Mouse (Mus musculus) urinary bladder, postnatal 36 days (tissue): Measurements from ENCODE around the gene Akr1cl.
"Not testable (repeated sequence)": the region's sequence is repeated elsewhere in the genome, so short reads cannot be mapped to it uniquely, and the experiment has no call there.

Experiments
- DNase-seq, 2 experiments: peaks; one replicate each; pipeline ENCODE4 v3.0.0; 2022; ENCODE audit warnings: low spot score in 2 of 2, mixed read lengths in 1 of 2

Akr1cl gene

DNA sequence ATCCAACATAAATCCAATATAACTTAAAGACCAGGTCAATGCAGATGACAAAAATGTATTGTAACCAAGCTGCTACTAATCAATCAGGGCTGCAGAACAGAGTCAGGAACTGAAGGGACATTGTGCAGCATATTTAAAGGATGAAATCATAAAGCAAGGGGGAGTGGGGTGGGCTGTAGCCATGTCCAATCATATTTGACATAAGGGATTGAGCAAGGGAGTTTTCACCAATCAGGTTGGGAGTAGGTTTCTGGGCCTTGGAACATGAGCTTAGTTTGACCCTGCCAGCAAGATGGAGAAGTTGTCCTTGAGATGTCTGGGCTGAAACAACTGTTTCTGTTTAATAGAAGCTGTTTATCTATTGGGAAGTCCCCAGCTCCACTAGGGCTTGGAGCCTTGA, at the start of gene Akr1cl:
Gene Akr1cl (minus strand): TSS at position 119 of the 400 bp plus-strand sequence.
- DNase-seq = no peak

DNA sequence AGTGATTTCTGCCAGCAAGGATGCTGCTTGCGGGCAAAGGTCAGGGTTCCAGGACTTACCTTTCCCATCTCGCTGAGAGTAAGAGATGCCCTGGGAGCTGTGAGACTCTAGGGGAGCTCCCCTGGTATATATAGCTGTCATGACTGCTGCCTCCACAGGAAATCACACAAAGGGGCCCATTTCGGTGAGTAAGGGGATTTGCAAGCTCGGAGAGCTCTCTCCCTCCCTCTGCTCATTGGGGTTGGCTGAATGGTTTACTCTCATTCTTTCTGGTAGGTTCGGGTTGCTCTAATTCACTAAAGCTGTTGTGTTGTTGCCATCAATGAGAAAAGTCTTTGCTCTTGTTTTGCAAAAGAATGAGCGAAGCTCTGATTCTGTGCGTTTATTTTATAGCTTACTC, 49.6 kb upstream of the Akr1cl start, which contains the start of gene Crygb:
Gene Crygb (minus strand): TSS at position 101 of the 400 bp plus-strand sequence.
- no peak for DNase-seq

DNA sequence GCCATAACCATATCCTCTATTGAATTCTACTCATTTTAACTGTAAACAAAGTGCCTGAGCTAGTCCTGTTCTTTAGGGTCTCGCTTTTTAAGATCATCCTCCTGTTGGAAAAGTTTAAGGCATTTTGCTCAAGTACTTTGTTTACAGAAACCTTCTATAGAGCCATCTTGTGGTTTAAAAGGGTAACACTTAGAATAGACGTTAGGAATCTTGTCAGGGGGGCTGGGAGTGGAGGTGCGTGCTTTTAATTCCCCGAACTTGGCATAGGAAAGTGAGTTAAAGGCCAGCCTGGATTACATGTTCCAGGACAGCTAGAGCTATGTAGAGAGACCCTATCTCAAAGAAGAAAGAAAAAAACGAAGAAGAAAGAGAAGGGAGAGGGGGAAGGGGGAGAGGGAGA, 43.0 kb upstream of the Akr1cl start:
- no peak for DNase-seq

DNA sequence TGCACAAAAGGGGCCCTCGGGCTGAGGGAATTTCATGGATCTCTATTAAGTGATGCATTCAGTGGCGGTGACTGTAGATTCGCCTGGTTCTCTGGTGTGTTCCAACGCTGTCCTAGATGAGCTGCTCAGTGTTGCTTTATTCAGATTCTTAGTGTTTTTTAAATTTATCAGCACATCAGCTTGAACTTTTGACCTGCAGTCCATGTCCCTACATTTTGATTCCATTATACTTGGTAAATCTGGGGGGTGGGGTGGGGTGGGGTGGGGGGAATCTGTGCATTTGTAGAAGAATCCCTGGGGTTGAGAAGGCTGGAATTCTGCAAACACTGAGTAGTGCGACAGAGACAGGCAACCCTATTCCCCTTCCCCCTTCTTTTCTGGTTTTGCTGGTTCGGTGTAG, 41.0 kb upstream of the Akr1cl start, which contains the start of gene Crygc:
Gene Crygc (minus strand): TSS at position 101 of the 400 bp plus-strand sequence.
- no peak for DNase-seq

DNA sequence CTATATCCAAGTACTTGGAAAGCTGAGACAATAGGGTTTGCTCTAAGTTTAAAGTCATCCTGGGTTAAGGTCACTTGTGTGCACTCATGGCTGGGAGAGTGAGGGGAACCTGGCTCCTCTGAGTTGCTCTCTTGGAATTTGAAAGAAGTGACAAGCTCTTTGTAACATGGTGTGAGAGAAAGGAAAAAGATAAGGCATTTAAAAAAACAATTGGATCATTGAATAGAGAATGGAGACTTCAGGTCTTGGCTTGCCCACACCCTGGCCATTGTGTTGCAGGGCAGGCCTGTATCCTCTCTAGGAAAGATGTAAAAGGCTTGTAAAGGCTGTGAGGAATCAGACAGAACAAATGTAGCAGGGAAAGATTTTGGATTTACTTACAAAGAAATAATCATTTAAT, 35.3 kb upstream of the Akr1cl start:
- no peak for DNase-seq

DNA sequence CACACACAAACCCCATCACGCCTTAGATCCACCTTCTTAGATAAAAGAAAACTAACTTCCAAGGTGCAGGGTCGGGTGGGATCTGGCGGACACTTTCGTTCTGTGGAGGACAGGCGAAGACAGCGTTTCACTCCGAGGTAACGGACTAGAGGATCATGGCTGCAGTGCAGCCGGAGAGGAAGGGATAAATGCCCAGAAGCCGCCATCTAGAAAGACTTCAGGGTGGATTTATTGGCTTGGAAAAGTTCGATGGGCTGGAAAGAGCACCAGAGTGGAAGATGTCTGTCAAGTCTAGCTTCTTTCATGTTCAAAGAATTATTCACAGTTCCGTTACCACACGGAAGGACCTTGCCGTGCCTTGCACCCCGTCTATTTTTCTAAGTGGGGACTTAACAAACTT, 31.6 kb upstream of the Akr1cl start:
- no peak for DNase-seq

DNA sequence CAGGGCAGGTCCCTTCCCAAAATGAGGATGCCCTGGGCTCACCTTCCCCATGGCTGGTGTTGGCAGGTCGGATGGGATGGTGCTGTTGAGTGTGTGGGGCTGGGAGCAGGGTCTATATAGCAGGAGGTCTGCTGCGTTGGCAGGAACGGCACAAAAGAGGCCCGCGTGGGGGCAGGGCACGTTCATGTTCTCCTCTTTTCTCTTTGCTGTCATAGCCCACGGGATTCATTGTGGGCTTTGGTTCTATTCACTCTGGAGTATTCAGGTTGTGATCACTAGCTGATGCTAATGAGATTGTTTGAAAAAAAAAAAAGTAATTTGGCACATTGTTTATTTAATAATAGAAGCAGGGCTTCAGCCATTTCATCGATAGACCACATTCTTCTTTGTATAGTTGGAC, 30.8 kb upstream of the Akr1cl start, which contains the start of gene Crygd:
Gene Crygd (minus strand): TSS at position 101 of the 400 bp plus-strand sequence.
- DNase-seq = no peak

DNA sequence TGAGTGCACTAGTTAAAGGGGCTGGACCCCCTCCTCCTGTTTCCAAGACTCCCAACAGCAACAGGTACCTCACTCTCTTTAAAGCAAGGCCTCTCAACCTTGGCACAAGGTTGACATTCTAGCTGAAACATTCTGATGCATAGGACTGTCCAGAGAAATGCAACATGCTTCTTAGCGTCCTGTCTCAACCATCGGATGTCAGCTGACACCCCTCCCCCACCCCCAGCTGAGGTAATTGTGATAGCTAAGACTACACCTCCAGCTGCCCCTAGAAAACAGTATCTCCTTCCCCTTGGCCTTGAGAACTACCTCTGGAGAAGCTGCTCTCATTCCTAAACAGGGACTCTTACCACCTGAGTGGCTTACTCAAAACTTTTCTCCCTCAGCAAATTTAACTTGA, 19.6 kb upstream of the Akr1cl start:
- DNase-seq = no peak

DNA sequence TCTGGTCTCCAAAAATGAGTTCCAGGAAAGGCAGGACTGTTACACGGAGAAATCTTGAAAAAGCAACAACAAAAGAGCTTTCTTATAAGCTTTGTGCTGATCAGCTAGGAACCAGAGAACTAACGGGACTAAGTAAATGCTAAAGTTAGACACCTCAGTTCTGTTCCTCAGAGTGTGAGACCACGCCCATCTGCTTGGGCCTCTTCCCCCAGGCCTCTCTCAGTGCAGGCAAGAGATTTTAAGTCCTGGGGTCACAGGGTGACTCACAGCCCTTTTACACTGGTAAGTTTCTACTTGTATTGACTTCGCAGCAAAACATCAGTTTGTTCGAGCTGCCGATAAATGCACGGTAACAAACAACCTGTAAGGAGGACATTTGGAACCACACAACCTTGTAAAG, 19.1 kb upstream of the Akr1cl start:
- no peak for DNase-seq

DNA sequence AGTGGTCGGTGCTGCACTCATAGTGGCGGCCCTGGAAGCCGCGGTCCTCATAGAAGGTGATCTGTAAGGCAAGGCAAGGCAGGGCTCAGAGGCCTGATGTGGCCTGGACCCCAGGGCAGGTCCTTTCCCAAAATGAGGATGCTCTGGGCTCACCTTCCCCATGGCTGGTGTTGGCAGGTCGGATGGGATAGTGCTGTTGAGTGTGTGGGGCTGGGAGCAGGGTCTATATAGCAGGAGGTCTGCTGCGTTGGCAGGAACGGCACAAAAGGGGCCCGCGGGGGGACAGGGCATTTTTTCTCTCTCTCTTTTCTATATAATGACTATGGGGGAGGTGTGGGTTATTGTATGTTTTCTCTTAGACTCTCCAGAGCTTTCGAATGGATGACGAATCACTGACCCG, 18.4 kb upstream of the Akr1cl start, which contains the start of gene Cryge:
Gene Cryge (minus strand): TSS at position 198 of the 400 bp plus-strand sequence.
- DNase-seq = not testable (repeated sequence)

DNA sequence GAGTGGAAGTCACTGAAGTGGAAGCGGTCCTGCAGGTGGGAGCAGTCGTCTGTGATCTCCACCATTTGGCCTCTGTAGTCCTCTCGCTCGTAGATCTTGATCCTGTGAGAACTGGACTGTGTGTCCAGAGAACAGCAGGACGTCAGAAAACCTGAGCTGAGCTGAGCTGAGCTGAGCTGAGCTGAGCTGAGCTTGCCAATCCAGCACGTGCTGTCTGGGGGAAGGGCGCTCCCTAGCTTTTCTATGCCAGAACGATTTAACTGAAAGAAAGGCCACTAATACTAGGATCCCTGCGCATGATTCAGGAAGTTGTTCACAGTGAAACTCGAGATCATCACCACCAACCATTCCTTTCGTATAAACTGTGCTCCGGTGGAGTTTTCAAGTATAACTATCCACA, 16.2 kb upstream of the Akr1cl start:
- DNase-seq = peak in 1 of 2 experiments; percentile 42

DNA sequence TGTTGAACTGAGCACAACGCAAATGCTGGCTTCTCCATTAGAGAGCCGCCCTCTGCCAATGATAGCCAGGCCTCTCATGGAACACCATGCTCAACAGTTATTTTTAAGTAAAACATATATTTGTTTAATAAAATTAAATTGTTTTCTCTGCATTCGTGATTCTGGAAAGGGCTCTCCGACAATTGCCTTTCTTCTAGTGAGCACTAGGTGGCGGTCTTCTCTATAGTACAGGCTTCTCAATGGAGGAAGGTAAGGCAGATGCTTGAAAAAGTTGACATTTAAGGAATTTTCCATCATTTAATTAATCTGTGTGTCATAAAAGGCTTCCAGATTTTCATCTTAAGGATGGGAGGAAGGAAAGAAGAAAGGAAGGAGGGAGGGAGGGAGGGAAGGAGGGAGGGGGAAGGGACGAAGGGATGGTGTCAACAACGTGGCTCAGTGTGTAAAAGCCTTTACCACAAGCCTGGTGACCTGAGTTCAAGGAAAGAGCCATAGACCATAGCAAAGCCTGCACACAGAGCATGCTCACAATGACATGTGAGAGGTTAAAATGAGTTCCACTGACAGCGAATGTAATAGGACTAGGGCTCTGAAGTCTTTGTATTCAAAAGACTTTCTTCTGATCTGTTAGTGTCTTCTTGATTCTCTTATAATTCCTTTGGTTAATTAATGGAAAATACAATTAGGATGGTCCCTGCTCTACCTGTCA, 14.0 kb upstream of the Akr1cl start:
- peak; percentile 10 to 26 for DNase-seq

DNA sequence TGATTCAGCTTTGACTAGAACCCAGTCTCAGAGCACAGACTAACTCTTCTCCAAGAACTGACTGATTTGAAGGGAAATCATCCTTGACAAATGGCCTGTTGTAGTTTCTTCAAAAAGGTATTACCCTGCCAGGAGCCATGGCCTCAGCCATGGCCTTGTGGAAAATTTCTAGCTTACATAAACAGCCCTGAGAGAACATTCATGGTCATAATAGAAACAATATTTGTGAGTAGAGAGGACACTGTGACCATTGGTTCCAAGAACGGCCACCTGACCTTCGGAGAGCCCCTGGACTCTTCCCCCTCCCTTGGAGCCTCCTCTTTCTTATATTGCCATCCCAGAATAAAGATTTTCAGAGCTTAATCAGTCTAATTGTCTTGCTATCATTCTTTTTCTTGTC, 10.9 kb upstream of the Akr1cl start:
- no peak for DNase-seq

DNA sequence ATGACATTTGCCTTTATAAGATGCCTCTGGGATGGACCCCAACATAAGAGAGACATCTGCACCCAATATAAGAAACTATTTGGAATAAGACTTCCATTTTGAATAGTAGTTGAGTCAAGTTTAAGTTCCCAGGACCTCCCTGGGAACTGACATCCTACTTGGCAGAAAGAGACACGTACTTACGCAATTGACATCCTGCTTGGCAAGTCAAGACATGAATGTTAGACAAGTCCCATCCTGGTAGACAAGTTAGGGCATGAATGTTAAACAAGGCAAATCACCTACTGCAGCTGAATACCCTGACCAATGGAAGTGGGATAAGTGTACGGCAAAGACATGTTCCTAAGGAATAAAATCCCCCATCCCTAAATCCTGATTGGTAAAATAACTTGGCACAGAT, 9.3 kb upstream of the Akr1cl start:
- peak in 1 of 2 experiments; percentile 4 for DNase-seq

DNA sequence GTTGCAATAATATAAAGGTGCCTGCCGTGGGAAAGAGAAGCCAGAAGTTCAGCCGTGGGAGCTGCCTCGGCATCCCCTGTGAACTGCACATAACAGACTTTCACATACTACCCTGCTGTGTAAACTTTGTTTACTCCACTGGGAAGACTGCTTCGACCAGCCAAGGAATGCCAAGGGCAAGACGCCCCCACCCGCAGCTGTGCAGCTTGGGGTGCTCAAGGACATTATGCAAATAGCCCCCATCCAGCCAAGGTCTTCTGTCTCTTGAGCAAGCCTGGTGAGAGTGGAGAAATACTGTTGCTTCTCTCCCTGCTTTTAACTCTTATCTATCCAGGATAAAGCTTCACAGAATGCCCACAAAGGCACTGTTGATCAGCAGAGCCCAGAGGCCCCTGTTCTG, 8.2 kb upstream of the Akr1cl start:
- DNase-seq = peak in 1 of 2 experiments; percentile 23

DNA sequence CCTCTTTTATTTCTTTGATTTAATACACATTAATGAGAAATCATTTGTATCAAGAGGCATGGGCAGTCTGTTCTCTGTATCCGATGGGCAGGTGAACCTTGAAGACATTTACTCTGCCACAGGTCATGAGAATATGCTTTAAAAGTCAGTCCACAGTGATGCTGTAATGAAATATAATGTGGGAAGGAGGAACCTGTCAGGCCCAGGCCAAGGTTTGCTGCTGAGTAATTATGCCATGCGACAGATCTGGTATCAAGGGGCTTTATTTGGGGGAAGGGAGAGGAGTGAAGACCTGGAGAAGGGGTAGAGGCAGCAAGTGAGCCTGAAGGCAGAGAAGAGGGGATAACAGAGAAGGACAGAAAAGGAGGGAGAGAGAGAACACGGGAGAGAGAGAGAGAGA, 7.1 kb upstream of the Akr1cl start:
- no peak for DNase-seq

DNA sequence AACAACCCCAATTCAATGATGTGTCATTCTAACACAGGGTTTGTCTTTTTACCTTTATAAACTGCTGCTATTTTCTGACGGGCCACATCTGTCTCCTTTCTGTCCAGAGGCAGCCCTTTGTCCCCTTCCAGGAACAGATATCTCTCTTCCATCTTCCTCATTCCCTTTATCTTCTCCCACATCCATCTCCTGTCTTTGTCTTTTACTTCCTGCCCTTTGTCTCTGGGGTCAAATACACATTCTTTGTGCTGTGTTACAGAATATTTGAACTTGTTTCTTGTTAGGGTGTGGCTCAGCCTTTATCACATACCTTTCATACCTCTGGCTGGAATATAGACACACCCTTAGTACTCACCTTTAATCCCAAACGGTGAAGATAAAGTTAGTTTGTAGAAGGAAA, 5.0 kb upstream of the Akr1cl start:
- no peak for DNase-seq

DNA sequence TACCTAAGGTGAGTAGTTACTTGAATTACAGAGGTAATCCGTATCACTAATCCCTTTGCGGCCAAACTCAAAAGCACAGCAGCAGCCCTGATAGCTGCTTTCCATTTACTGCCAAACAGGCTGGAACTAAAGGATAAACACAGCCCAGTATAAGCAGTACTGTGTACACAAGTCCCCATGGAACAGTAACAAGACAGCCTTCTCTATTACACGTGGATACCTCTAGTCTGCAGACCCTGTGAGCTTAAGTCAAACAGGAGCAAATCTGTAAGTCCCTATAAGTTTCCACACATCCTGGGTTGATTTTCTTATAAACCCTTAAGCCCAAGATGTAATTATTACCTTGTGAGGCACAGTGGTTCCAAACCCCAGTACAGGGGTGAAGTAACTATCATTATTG, 3.0 kb upstream of the Akr1cl start:
- DNase-seq = no peak

DNA sequence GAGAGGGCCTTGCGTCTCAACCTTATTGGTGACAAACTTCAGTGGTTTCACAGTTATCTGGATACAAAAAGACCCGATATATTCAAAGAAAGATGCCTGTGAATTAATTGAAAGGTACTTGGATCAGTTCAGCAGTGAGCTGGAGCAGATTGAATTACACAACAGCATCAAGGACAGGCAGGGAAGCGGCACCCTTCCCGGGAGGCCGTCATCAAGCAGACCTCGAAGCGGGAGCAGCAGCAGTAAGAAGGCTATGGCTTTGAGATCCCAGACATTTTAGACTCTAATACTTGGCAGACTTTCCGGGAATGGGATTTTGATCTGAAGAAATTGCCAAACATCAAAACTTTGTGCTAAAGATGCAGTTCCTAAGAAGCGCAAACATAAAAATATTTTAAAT, 4.4 kb downstream of the Akr1cl start:
- DNase-seq = no peak

DNA sequence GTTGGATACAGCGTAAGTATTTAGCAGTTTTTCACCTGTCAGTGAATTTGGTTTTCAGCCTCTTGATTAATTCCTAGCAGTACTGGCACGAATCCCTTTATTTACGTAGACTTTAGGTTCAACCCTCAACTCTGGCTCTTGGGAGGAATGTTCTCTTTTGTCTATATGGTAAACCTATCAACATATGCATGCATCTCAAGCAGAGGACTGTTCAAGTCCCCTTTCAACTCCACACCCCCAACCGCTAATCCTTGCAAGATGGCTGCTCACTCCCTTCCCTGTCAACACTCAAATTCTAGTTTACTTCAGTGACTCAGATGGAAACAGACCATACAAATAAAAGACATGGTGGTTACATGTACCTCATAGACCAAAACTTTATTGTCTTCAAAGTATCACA, 19.8 kb downstream of the Akr1cl start:
- DNase-seq = no peak

DNA sequence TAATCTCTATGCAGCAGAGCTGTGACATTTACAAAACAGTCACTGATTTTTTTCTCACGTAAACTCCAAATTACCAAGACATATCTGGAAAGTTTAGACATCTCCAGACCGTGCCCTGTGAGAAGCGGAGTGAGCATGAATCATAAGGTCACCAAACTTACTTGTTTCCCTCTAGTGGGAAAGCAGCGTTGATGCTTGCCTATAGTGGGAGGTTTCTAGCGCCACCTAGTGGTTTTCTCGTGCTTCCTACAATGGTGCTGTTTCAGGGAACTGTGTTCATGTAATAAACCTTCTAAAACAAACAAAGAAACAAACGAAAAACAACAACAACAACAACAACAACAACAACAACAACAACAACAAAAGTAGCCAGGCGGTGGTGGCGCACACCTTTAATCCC, 22.4 kb downstream of the Akr1cl start:
- DNase-seq = peak; percentile 35 to 57

DNA sequence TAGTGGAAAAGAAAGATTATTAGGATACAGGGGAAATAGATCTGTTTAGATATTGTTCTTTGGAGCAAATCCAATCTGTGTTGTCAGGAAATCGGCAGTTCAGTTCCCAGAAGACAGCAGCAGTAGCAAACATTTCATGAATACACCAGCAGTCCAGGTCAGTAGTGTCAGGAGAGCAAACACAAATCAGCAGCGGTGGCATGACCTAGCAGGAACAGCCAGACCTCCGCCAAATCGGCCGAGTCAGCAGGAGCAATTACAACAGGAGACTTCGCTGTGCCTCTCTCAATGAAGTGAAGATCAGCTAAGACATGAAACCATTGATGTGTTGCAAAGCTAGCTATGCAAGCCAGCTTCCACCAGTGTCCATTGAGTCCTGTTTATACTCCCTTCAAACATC, 27.0 kb downstream of the Akr1cl start:
- no peak for DNase-seq

DNA sequence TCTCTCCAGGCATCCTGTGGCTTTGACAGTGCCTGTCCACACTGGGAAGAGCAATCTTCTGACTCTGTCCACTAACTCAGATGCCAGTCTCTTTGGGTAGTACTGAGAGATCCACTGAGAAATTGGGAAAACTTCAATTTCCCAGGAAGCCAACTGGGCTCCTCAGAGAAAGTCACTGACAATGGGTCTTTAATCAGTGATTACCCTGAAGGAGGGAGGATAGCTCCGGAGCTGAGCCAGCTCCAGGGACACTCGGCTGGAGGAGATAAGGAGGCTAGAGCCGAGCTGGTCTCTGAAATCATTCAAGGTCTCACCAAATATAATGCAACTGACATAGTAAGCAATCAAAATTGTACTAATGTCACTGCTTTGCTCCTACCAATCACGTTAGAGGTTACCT, 28.0 kb downstream of the Akr1cl start:
- DNase-seq = no peak

DNA sequence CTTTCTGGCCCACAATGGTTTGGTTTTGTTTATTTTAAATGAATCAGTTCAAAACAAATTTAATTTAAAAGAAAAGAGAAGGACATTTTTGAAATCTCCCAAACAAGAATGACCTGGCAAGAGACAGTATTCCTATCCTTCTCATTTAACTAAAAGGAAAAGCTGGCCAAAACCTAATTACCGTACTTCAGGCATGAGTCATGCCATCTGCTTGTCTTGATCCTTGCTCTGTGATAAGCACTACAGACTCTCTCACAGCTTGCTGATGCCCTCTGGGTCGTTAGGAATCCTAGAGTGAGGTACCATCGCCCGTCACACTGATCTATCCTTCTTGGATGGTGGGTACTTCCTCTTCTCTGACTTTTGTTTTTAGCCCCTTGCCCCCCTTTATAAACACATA, 39.4 kb downstream of the Akr1cl start:
- no peak for DNase-seq
